Mouse (Mus musculus) forebrain, embryonic 13.5 days (tissue): ENCODE data around the gene Ncoa3. TPM values are rescaled to one million over a fixed set of nuclear protein-coding genes. Genes with fewer than 3 reads are reported as not detected.
A peak's percentile ranks its signal among the peaks of the same experiment; 100 is the strongest.
"Not testable (repeated sequence)": the region's sequence is repeated elsewhere in the genome, so short reads cannot be mapped to it uniquely, and the experiment has no call there.

ENCODE experiments used
- ATAC-seq: fragments of 200-750 bp; cut with Nextera tagmentation; 2 replicates; pipeline ENCODE4 v1.8.0; 2017
- H3K27ac ChIP-seq: fragments of 300-500 bp; sonication (generic); 2 replicates; pipeline ENCODE4 v1.5.1; 2015; ENCODE audit warnings: inconsistent platforms, mild to moderate bottlenecking, moderate library complexity
- H3K27me3 ChIP-seq: fragments of 300-500 bp; sonication (generic); 2 replicates; pipeline ENCODE4 v1.6.1; 2015; ENCODE audit warnings: mild to moderate bottlenecking, inconsistent platforms
- H3K36me3 ChIP-seq: fragments of 300-500 bp; sonication (generic); 2 replicates; pipeline ENCODE4 v1.6.1; 2015; ENCODE audit warnings: mild to moderate bottlenecking, inconsistent platforms; ENCODE audit not compliant: poor library complexity, severe bottlenecking
- H3K4me1 ChIP-seq: fragments of 300-500 bp; sonication (generic); 2 replicates; pipeline ENCODE4 v1.6.1; 2015; ENCODE audit warnings: inconsistent platforms
- H3K4me2 ChIP-seq: fragments of 300-500 bp; sonication (generic); 2 replicates; pipeline ENCODE4 v1.6.1; 2015; ENCODE audit warnings: inconsistent platforms, mild to moderate bottlenecking, moderate library complexity
- H3K4me3 ChIP-seq: fragments of 300-500 bp; sonication (generic); 2 replicates; pipeline ENCODE4 v1.5.1; 2015; ENCODE audit warnings: mild to moderate bottlenecking, inconsistent platforms
- H3K9ac ChIP-seq: fragments of 300-500 bp; sonication (generic); 2 replicates; pipeline ENCODE4 v1.6.1; 2015; ENCODE audit warnings: mild to moderate bottlenecking, inconsistent platforms
- H3K9me3 ChIP-seq: fragments of 300-500 bp; sonication (generic); replicated peaks from 2 replicates; pipeline ENCODE4 v1.6.1; 2016; ENCODE audit warnings: inconsistent platforms
- WGBS: fragments of 180-500 bp; shearing (Covaris S2); methylation state at CpG from one replicate; pipeline ENCODE4 v1.1.7; 2015; 5-methylcytosine and 5-hydroxymethylcytosine counted together
- polyA plus RNA-seq: library from polyadenylated mRNA; unstranded; fragments of >200 nt; fragmentation: Nextera tagmentation; extraction: Ambion mirVana; gene quantifications from 2 replicates; pipeline ENCODE4 v1.2.1, GENCODE M21; 2015

Gene Ncoa3
- 9.1 and 9.7 TPM in 2 replicates for polyA plus RNA-seq

GRCm38 (mm10) chr2:165992270-165993172 is at the start of gene Ncoa3:
Gene Ncoa3, plus strand, starts transcription at chr2:165992636.
- Histone ChIP-seq H3K27me3 (no peaks in the 10 kb centered on the region), H3K4me2 (peak within 1 kb of the TSS; percentile 96), H3K9me3 (no peaks in the 10 kb centered on the region), H3K4me1 (peaks cover 17% of the 10 kb centered on the region), H3K9ac (peak within 1 kb of the TSS; percentile 95), H3K27ac (peak within 1 kb of the TSS; percentile 77), H3K36me3 (peaks cover 3% of the 10 kb centered on the region; the same call in 1 of the 2 replicates), H3K4me3 (peak within 1 kb of the TSS; percentile 94)
- peak; percentile 98 for ATAC-seq
- WGBS: 4% methylated on average over 68 of the region's 103 CpGs

GRCm38 (mm10) chr2:165943113-165943512 is 49.3 kb upstream of the Ncoa3 start:
- H3K9me3 ChIP-seq: no peaks in the 10 kb centered on the region
- WGBS: 100% methylated on average over 2 of the region's 2 CpGs

GRCm38 (mm10) chr2:165944576-165945351 is 47.7 kb upstream of the Ncoa3 start:
- Histone ChIP-seq H3K4me3 (no peak overlapping the region), H3K9me3 (no peaks in the 10 kb centered on the region), H3K27ac (no peak overlapping the region), H3K9ac (no peak overlapping the region), H3K27me3 (no peaks in the 10 kb centered on the region), H3K4me2 (no peak overlapping the region), H3K36me3 (no peaks in the 10 kb centered on the region), H3K4me1 (no peaks in the 10 kb centered on the region)
- ATAC-seq: no peak
- WGBS: 78% methylated on average over 11 of the region's 11 CpGs

More at GRCm38 (mm10) chr2:165943113-165943512, 49.3 kb upstream of the Ncoa3 start:
- Histone ChIP-seq H3K4me3 (no peak overlapping the region), H3K27ac (no peak overlapping the region), H3K9ac (no peak overlapping the region), H3K36me3 (no peaks in the 10 kb centered on the region), H3K4me1 (no peaks in the 10 kb centered on the region), H3K27me3 (no peaks in the 10 kb centered on the region), H3K4me2 (no peak overlapping the region)
- no peak for ATAC-seq

GRCm38 (mm10) chr2:165946046-165946564 is 46.3 kb upstream of the Ncoa3 start:
- no peak overlapping the region for H3K9ac ChIP-seq
- H3K27ac ChIP-seq: no peak overlapping the region
- no peak for ATAC-seq
- H3K4me3 ChIP-seq: no peak overlapping the region
- 100% methylated on average over 1 of the region's 1 CpGs for WGBS
- no peaks in the 10 kb centered on the region for H3K9me3 ChIP-seq
- H3K36me3 ChIP-seq: no peaks in the 10 kb centered on the region
- H3K4me1 ChIP-seq: no peaks in the 10 kb centered on the region
- no peaks in the 10 kb centered on the region for H3K27me3 ChIP-seq
- no peak overlapping the region for H3K4me2 ChIP-seq

- Histone ChIP-seq H3K4me3 (no peak overlapping the region), H3K9me3 (no peaks in the 10 kb centered on the region), H3K4me2 (no peak overlapping the region), H3K36me3 (no peaks in the 10 kb centered on the region), H3K4me1 (no peaks in the 10 kb centered on the region), H3K27me3 (no peaks in the 10 kb centered on the region), H3K27ac (no peak overlapping the region), H3K9ac (no peak overlapping the region)
- no peak for ATAC-seq
- 43% methylated on average over 1 of the region's 1 CpGs for WGBS
Measured at GRCm38 (mm10) chr2:165948007-165948406, 44.4 kb upstream of the Ncoa3 start.

GRCm38 (mm10) chr2:165948785-165949184 is 43.7 kb upstream of the Ncoa3 start:
- H3K36me3 ChIP-seq, H3K4me1 ChIP-seq, H3K9me3 ChIP-seq, H3K27ac ChIP-seq, H3K9ac ChIP-seq, ATAC-seq, H3K4me3 ChIP-seq, H3K4me2 ChIP-seq, H3K27me3 ChIP-seq: not testable (repeated sequence)
- 77% methylated on average over 1 of the region's 1 CpGs for WGBS

GRCm38 (mm10) chr2:165949719-165950118 is 42.7 kb upstream of the Ncoa3 start:
- no peaks in the 10 kb centered on the region for H3K36me3 ChIP-seq
- no peak for ATAC-seq
- H3K27ac ChIP-seq: no peak overlapping the region
- no peak overlapping the region for H3K4me2 ChIP-seq
- no peaks in the 10 kb centered on the region for H3K9me3 ChIP-seq
- H3K9ac ChIP-seq: no peak overlapping the region
- no peaks in the 10 kb centered on the region for H3K4me1 ChIP-seq
- no peak overlapping the region for H3K4me3 ChIP-seq
- 59% methylated on average over 3 of the region's 3 CpGs for WGBS
- H3K27me3 ChIP-seq: no peaks in the 10 kb centered on the region

- no peaks in the 10 kb centered on the region for H3K36me3 ChIP-seq
- no peak overlapping the region for H3K27ac ChIP-seq
- no peak overlapping the region for H3K9ac ChIP-seq
- no peaks in the 10 kb centered on the region for H3K4me1 ChIP-seq
- no peak overlapping the region for H3K4me2 ChIP-seq
- no peak for ATAC-seq
- no peaks in the 10 kb centered on the region for H3K9me3 ChIP-seq
- 82% methylated on average over 12 of the region's 12 CpGs for WGBS
- no peaks in the 10 kb centered on the region for H3K27me3 ChIP-seq
- no peak overlapping the region for H3K4me3 ChIP-seq
Measured at GRCm38 (mm10) chr2:165951432-165952068, 40.9 kb upstream of the Ncoa3 start.

GRCm38 (mm10) chr2:165954872-165955271 is 37.6 kb upstream of the Ncoa3 start:
- peaks cover 6% of the 10 kb centered on the region; the same call in 1 of the 2 replicates for H3K4me1 ChIP-seq
- no peak for ATAC-seq
- no peaks in the 10 kb centered on the region for H3K9me3 ChIP-seq
- no peak overlapping the region for H3K4me3 ChIP-seq
- WGBS: 93% methylated on average over 20 of the region's 20 CpGs
- H3K36me3 ChIP-seq: no peaks in the 10 kb centered on the region
- H3K27me3 ChIP-seq: no peaks in the 10 kb centered on the region
- H3K9ac ChIP-seq: no peak overlapping the region
- no peak overlapping the region for H3K4me2 ChIP-seq
- H3K27ac ChIP-seq: no peak overlapping the region

- Histone ChIP-seq H3K4me1 (peaks cover 6% of the 10 kb centered on the region; the same call in 1 of the 2 replicates), H3K9me3 (no peaks in the 10 kb centered on the region)
- WGBS: 88% methylated on average over 8 of the region's 8 CpGs
Measured at GRCm38 (mm10) chr2:165955386-165955785, 37.0 kb upstream of the Ncoa3 start.

GRCm38 (mm10) chr2:165956096-165956740 is 36.2 kb upstream of the Ncoa3 start:
- H3K4me1 ChIP-seq: peaks cover 6% of the 10 kb centered on the region; the same call in 1 of the 2 replicates
- no peak for ATAC-seq
- WGBS: 86% methylated on average over 7 of the region's 7 CpGs
- no peak overlapping the region for H3K9ac ChIP-seq
- H3K9me3 ChIP-seq: no peaks in the 10 kb centered on the region
- no peak overlapping the region for H3K27ac ChIP-seq
- H3K4me2 ChIP-seq: no peak overlapping the region
- H3K4me3 ChIP-seq: no peak overlapping the region
- no peaks in the 10 kb centered on the region for H3K36me3 ChIP-seq
- no peaks in the 10 kb centered on the region for H3K27me3 ChIP-seq

More at GRCm38 (mm10) chr2:165955386-165955785, 37.0 kb upstream of the Ncoa3 start:
- H3K27ac ChIP-seq: no peak overlapping the region
- H3K27me3 ChIP-seq: no peaks in the 10 kb centered on the region
- ATAC-seq: no peak
- no peak overlapping the region for H3K9ac ChIP-seq
- no peak overlapping the region for H3K4me2 ChIP-seq
- no peaks in the 10 kb centered on the region for H3K36me3 ChIP-seq
- no peak overlapping the region for H3K4me3 ChIP-seq
